Mouse (Mus musculus) urinary bladder, postnatal 4 days (tissue): ENCODE measurements around the gene Nubp2.

Experiments
- DNase-seq, 2 experiments: peaks; one replicate each; pipeline ENCODE4 v3.0.0; 2021 to 2022; ENCODE audit warnings: low spot score in 2 of 2

The Nubp2 gene

DNA sequence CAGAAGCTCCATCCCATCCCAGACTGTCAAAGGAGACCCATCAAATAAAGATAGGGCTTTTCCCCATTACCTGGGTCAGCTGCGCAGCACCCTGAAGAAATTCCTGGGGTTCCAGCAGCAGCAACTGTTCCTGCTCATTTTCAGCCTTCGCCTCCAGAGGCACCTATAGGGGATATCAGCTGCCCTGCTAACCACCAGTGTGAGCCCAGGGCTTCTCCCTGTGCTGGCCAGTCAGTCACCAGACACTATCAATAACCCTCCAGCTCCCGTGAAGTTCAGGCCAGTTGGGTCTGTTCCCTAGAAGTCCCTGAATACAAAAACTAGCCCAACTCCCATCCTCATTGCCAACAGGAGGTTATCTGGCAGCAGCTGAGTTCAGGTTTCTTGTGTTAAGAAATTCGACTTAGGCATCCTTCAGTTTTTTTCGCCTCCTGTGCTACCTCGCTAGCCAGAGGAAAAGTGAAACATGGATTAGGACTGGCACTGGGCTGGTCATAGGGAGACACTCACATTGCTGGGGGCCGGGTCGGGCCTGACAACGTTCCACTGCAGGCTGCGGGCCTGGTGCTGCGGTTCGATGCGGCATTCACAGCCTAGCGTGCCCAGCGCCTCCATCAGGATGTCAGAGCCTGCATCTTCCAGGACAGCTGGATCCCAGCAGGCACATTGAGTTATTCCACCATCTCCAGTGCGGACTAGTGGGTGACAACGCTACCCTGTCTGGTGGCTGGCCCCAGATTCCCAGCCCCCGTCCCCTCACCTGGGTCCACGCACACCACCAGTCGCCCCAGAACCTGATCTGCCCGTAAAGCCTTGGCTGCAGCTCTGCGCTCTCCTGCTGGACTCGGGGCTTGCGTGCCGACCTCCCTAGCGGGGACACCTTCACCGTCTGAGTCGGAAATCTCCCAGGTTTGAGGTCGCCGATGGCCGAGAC lies 8.2 kb upstream of the Nubp2 start:
- DNase-seq: no peak

DNA sequence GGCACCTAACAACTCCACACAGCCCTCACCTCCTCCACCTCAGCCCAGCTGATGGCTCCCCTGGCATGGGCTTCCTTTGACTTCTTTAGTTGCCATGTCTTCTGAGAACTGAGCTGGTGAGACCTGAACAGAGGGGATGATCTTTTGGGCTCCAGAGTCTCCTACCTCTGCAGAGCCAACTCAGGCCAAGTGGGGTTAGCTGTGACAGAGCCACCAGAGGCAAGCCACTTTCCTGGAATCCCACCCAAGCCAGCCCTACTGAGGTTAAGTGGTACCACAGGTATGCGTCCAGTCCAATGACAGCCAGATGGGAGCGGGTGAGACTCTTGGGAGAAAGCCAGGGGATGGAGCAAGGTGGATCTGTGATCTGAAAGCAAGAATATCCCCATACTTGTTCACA lies 7.1 kb upstream of the Nubp2 start:
- DNase-seq: no peak

DNA sequence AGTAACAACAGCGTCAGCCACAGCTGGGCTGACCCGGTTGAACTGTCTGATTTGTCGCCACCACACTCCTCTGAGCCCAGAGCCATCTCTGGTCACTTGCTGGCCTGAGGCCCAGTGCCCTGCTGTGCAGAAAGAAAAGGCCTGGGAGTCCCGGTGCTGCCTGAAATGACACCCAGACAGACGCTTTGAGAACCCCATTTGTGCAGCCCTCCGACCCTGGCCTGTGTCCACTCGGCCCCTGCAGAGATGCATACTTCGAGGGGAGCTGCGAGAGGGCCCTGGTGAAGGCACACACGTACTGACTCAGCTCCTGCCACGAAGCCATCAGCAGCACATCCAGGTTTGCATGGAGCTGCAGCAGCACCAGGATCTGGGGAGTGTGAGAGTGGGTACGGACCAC lies 6.6 kb upstream of the Nubp2 start:
- DNase-seq: no peak

DNA sequence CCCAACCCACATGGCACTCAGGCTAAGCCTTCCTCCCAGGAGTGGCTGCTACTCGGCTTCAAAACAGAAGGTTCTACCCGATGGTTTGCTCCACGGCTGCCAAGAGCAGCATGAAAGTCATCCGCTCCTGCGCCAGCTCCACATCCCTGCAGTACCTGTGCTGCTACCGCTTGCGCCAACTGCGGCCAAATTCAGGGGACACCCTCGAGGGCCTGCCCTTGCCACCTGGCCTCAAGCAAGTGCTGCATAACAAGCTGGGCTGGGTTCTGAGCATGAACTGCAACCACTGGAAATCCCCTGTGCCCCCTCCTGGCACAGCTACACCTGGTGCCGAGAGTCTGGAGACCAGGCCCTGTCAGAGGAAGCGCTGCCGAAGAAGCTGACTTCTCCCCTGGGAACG lies 5.2 kb upstream of the Nubp2 start:
- no peak for DNase-seq

DNA sequence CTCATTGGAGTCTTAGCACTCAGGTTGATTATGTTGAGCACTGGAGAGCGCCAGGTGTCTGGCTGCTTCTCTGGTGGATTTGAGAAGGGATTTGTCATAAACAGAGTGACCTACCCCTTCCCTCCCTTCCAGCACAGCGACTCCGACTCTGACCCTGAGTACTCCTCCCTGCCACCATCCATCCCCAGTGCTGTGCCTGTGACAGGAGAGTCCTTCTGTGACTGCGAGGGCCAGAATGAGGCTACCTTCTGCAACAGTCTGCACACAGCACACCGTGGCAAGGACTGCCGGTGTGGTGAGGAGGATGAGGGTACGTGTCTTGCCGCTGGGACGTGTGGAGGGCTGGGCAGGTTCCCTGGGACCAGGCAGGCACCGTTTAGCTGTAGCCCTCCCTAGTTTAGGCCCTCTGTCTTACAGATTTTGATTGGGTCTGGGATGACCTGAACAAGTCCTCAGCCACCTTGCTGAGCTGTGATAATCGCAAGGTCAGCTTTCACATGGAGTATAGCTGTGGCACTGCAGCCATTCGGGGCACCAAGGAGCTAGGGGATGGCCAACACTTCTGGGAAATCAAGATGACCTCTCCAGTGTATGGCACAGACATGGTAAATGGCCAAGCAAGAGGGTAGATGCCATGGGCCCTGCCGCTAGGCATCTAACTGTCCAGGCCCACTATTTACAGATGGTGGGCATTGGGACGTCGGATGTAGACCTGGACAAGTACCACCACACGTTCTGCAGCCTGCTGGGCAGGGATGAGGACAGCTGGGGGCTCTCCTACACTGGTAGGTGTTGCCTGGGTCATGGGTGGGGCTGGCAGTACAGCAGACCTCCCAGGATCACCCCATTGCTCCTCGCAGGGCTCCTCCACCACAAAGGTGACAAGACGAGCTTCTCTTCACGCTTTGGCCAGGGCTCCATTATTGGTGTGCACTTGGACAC lies 4.3 kb upstream of the Nubp2 start:
- DNase-seq: no peak

DNA sequence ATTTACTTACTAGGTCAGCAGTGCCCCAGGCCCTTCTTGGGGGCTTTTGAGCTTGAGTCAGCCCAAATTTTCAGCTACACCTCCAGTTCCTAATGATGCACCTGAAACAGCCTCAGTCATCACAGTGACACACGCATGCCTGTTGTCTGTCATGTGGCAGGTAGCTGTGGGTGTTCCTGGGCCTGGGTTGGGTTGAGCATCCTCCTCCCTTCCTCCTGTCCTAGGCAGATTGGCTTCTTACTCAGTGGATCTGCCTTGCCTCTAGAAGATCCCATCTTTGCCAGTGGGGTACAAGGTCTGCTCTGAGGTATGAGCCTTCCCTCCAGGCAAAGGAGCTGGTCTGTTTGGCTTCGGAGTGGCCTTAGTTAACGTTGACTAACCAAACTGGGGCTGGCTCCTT lies 2.7 kb upstream of the Nubp2 start:
- no peak for DNase-seq

DNA sequence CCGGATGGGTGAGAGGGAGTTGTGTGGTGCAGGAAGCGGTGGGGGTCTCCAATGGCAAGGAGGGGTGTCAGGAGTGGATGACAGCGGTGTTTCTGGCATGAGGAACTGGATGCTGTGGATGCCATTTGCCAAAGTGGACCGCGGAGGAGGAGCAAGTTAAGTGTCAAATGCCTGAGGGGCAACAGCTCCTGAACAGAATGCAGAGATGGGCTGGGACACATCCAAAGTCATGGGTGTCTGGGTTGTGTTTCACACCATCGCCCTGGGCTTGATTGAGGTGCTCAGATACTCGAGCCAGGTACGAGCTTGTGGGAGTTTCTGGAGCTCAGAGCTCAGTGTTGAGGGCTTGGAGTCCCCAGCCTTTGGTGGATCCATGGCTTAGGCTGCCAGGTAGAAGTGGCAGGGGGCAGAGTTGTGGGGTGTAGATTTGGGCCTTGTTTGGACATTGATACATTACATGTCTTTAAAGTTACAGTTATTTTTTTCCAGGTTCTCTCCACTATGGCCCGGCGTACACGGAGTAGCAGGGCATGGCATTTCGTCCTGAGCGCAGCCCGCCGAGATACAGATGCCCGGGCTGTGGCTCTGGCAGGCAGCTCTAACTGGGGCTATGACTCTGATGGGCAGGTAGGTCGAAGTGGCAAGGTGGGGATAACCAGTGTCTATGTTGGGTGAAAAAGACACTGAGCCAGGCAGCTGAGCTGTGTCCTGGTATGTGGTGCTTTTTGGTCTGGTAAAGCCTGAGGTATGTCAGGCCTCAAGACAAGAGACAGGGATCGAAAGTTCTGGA lies 1.3 kb upstream of the Nubp2 start:
- DNase-seq: no peak

DNA sequence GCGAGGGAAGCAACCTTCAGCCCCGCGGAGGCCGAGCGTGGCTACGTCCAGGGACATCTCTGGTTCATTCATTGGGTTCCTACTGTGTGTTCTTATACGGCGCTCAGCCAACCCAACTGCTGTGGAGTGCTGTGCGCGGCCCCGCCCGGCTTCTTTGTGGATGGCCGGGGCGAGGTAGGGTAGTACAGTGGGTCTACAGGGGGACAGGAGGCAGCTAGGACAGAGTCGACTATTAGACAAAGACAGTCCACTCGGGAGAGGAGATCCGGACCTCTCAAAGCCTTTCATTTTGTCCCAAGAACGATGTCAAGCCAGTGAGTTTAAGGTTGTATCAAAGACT lies 753 bp upstream of the Nubp2 start:
- no peak for DNase-seq

DNA sequence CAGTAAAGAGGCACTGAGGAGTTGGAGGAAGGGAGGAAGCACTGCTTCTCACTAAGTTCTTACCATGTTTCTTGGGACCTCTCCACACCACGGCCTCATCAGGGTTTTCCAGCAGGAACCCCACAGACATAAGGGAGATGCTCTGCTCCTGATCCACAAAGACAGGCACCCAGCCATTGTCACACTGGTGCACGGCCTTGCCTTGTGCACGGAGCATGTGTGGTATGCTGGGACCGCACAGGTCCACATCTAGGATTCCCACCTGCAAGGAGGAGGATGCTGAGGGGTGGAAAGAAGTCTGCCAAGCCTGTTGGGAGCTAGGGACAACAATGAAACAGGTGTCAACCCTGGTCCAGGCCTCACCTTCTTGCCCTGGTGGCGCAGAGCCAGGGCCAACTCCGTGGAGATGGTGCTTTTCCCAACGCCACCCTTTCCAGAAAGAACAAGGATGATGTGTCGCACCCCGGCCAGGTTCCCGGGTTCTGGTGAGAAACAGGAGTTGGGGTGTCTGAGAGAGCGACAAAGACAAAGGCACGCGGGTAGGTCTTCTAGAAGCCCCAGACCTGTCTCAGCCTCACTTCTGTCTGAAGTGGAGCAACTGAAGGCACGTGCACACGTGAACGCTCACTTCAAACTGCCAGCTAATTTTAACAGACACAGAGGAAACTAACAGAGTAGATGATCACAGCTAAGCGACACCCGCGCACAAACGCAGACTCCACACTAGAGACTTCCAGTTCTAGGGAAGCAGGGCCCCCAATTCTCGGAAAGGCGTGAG lies 604 bp downstream of the Nubp2 start:
- no peak for DNase-seq

DNA sequence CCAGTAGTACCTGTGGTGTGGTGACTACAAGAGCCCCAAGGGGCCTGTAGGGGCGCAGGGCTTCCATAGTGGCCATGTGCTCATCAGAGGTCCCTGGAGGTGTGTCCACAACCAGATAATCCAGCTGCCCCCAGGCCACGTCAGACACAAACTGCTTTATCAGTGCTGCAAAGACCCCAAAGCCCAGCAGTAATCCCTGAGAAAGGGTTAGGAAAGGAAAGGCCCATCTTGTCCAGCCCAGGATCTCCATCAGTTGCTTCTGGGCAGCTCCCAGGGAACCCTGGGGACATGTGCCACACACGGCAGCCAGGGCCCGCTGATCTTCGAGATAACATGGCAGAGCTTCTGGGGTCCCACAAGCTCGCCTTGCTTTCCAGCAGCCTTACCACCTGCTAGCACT lies 1.8 kb downstream of the Nubp2 start:
- DNase-seq: no peak

DNA sequence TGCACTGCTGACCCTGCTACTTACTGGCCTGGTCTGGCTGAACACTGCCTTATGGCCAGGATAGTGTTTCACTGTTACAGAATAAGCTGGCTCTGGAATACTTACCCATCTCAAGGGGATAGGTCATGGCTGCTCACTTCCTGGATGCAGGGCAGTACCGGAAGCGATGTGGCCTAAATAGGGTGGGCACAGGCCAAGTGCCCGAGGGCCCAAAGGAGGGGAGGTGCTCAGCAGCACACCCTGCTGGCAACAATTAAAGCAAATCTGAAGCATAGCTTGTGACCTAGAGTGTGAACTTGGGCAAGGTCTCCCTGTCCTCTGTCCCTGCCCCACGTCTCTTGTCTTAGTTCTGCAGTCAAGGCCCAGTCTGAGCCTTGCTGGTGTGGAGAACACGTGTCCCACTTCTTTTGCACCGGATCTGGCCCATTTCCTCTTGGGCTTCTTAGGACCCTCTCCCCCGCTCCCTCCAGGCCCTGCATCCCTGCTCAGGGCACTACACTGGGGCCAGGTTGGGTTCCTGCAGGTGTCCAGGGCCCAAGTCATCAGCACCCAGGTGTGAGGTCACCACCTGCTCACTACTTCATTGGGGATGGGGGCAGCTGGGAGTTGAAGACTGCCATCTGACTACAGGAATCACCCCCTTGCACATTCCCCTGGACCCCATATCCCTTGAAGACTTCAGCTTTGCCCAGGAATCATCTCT lies 4.3 kb downstream of the Nubp2 start:
- DNase-seq: no peak

DNA sequence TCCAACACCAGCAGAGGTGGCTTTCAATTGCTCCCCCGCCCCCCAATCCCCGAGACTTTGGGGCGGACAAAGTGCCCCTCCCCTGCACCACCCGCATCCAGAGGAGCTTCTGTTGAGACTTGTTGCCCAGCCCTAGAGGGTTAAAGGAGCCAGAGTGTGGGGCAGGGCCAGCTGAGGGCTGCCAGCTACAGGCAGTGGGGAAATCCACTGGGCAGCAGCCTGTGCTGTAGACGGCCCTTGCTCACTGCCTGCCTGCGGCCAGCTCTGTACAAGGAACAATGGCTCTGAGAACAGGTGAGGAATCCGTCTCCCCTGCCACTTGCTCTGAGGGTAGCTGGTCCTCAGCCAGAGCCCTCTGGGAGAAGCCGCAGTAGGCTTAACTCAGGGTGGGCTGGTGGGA lies 7.6 kb downstream of the Nubp2 start:
- no peak for DNase-seq

DNA sequence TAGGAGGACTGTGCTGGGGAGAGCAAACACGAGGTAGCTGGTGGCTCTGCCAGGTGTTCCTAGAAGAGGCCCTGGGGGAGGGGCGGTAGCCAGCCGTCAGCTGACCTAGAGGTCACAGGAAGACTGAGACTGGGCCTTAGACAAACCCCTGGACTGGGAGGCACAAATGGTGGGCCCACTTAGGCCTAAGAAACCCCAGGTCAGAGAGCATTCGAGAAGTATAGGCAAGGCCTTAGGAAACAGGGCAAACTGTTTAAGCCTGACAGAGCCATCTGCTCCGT lies 8.1 kb downstream of the Nubp2 start:
- DNase-seq: no peak

DNA sequence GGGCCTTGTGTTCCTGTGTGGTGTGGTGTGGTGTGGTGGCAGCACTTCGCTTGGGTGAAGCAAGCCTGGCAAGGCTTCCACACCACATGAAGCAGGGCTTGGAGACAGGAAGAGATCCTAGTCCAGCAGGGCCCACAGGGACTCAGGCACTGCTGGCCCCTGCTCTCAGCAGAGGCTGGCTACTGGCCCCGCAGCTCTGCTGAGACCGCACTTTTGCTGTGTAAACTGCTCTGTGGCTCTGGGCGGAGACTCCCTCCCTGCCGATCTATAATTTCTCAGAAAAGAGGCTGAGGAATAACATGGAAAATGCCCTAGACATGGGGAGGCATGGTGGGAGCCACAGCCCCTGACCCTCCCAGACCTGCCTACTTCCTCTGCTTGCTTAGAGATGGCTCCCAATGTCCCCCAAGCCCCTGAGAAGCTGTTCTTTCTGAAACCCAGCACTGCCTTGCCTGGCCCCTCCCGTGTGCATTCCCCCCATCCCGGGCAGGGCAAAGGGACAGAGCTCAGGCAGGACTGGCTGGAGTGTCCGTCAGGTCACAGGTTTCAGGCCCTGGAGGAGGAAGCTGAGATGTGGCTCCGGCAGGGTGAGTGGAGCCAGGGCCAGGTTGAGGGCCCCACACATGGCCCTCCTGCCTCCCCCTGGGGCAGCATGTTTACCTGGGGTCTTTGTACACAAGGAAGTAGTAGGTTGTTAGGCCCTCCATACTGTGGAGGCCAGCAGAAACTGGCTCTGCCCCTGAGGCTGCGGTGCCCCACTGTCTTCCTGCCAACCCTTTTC lies 8.6 kb downstream of the Nubp2 start:
- DNase-seq: no peak

DNA sequence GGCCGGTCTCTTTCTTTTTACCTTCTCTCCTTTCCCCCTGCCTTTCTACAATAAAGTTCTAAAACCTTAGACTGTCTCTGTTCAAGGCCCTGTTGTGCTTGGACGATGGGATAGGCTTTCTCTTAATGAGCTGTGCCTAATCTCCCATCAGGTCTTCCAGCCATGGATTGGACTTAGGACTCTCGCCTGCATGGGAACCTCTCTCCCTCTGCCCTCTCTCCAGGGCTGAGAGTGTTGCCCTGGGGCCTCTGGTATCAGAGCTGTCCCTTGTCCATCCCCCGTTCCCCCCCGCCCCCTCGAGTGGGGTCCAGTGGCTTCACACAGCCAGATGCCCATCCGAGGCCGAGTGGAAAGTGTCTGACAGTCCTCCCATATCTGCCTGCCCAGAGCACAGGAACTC lies 11.2 kb downstream of the Nubp2 start:
- DNase-seq: no peak

DNA sequence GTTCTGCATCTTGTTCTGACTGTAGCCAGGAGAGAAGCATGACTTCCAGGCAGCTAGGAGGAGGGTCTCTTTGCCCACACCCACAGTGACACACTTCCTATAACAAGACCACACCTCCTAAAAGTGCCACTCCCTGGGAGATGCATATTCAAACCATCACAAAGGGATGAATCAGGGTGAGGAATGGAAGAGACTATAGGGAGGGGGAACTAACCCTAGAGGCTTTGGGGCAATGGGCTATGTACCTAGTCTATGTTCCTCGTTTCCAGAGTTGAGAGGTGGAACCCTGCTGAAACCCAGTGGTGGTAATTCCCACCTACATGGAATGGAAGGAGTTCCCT lies 11.8 kb downstream of the Nubp2 start:
- no peak for DNase-seq

DNA sequence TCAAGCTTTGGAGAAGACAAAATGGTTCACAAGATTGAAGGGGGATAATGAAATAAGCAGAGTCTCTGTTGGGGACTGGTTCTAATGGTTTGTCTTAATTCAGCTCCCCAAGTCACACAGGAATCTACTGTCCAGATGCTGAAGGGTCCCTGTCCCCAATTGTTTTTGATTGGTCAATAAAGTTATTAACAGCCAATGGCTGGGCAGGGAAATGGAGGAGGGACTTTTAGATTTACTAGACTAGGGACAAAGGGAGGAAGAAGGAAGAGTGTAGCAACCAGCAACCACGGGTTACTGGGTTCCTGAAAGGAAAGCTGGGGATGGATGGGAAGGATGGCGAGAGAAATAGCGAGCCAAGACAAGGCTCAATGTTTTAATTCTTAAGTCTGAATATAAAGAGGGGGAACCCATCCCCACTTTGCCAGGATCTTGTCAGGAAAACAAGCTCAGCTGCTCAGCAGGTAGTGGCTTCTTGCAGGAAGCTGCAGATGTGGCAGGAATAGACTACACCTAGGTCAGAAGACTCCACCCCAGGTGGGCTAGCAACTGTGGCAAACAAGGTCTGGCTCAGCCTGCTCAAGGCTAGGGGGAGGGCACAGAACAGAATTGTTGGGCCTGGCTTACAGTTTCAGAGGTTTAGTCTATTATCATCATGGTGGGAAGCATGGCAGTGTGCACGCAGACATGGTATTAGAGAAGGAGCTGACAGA lies 12.3 kb downstream of the Nubp2 start:
- DNase-seq: no peak

DNA sequence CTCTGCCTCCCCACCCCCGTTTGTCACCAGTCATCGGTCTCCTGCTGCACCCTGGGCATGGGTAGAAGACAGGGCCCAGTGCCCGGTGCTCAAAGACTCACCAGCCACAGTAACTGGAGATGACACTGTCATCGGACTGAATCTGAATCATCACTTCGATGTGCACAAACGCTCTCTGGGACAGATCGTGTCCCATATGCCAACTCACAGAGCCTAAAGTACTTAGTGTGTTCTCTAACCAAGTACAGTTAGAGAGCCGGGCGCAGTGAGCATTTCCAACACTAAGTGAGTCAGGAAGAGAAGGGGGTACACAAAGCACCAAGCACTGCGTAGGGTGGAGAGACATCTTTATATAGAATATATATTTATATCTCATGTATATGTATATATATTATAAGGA lies 18.2 kb downstream of the Nubp2 start:
- no peak for DNase-seq

DNA sequence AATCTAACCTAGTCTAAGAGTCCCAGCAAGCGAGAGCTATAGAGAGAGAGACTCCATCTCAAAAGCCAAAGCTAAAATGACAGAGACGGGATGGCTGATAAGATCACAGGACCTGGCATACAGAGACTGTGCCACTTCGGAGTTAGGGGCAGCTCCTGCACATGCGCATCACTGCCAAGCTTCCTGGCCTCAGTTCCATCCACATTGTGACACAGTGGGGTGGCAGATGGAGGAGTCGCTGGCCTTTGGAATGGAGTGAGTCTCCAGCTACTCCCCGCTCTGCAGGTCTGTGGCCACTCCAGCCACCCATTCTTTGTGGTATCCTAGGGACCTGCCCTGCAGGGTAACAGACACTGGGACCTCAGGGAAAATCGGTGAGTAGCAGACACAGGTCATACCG lies 20.4 kb downstream of the Nubp2 start, which contains the start of gene Igfals:
Igfals (plus strand) TSS at position 222 of the 400 bp plus-strand sequence.
- DNase-seq: no peak

DNA sequence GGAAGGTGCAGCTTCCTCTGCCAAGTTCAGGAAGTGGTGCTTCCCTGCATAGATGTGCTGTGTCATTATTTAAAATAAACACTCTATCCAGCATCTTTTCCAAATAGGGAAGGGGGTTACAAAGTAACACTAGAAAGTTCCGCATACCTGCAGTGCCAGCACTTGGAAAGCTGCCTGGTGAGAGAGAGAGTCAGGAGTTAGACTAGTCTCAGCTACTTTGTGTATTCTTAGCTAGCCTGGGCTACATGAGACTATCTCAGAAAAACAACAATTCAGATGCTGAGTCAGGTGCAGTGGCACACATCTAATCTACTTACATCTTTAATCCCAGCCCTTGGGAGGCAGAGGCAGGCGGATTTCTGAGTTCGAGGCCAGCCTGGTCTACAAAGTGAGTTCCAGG lies 24.4 kb downstream of the Nubp2 start:
- no peak for DNase-seq
